Comparison of ENCODE assay signal across 9 mouse cellular contexts in genomic region chr19:53841915-53842314, GRCm38 (mm10). TPM values are rescaled to one million over a fixed set of nuclear protein-coding genes. Genes with fewer than 3 reads are reported as not detected.
DNase-seq lines count a peak whose midpoint lies in the region; ATAC-seq and TF ChIP-seq lines count a peak whose summit lies in the region.
"Had no signal": no experiment of that assay in that cellular context is flagged by ENCODE, and none has a peak within 500 bp of the region (broad histone marks: within the 10 kb centered on the region; RNA-seq: fewer than 3 reads in every experiment).

No protein-coding gene starts in this region.

- H3K27ac ChIP-seq in spleen, adult 2 months (ENCODE audit: insufficient read depth, low read length) = no peak overlapping the region
- H3K27ac ChIP-seq: macrophage had no signal

- no peaks in the 10 kb centered on the region for H3K4me1 ChIP-seq in spleen, adult 2 months (ENCODE audit: control insufficient read depth, insufficient read depth, insufficient read length)

- H3K36me3 ChIP-seq in spleen, adult 2 months (ENCODE audit: control insufficient read depth, insufficient read depth, low read length) = no peaks in the 10 kb centered on the region

- TF ChIP-seq POLR2A in spleen, adult 2 months (IDR thresholded peaks at IDR 0.05; ENCODE audit: low read depth, low read length) = no peak

- TF ChIP-seq CTCF in spleen, adult 2 months (IDR thresholded peaks at IDR 0.05; ENCODE audit: extremely low read depth, insufficient read depth, insufficient read length, insufficient replicate concordance) = peak; percentile 86; the same call in 1 of the 2 replicates

- H3K4me3 ChIP-seq in spleen, adult 2 months (ENCODE audit: extremely low read depth, insufficient read depth, insufficient read length) = no peak overlapping the region

- no peaks in the 10 kb centered on the region for H3K27me3 ChIP-seq in spleen, adult 2 months (ENCODE audit: control insufficient read depth, insufficient read depth, low read length)

- WGBS in spleen, adult 2 months = 66% methylated on average over 8 of the region's 8 CpGs

- ATAC-seq in frontal cortex, adult (ENCODE audit: low TSS enrichment) = no peak

- DNase-seq in heart, postnatal 4 days = peak; percentile 66
- no peak for DNase-seq in heart, adult 8-10 months (ENCODE audit: low spot score)
- peak; percentile 91 to 92 for DNase-seq in B cell, adult 2 months
- DNase-seq in ZHBTc4 (ENCODE audit: low read depth, low spot score) = peak; percentile 66
- DNase-seq in kidney, postnatal 14 days = peak; percentile 40
- DNase-seq in spleen, adult 2 months (ENCODE audit: low read depth in 1 of 2, low spot score in 2 of 2) = peak; percentile 47 to 80
- DNase-seq in urinary bladder, postnatal 25 days (ENCODE audit: low spot score) = no peak

RNA-seq across cellular contexts. Expression of gene Pdcd4, which starts 50.1 kb away (rescaled TPM):
- total RNA-seq in heart, postnatal 4 days (2021) = 10 to 100 TPM; 19.9 to 22.3 TPM
- total RNA-seq in heart, adult 8-10 months (2022) = 10 to 100 TPM; 18.3 to 28.1 (median 23.4) TPM
- polyA plus RNA-seq in spleen, adult 2 months (2012; rRNA removed) = 8.7 and 9.4 TPM in 2 replicates

Comparison
In these comparisons a context has a peak if more than half of its experiments do, and no peak if none do; other contexts are left out.
1. DNase-seq: peak in heart, postnatal 4 days (single experiment), B cell, adult 2 months (2 of 2), ZHBTc4 (single experiment), kidney, postnatal 14 days (single experiment) and spleen, adult 2 months (2 of 2); none in heart, adult 8-10 months (single experiment) and urinary bladder, postnatal 25 days (single experiment).